8 mouse cellular contexts compared by ENCODE assay signal in genomic region chr4:134704590-134704989, GRCm38 (mm10). TPM values are rescaled to one million over a fixed set of nuclear protein-coding genes. Genes with fewer than 3 reads are reported as not detected.
DNase-seq lines count a peak whose midpoint lies in the region; ATAC-seq and TF ChIP-seq lines count a peak whose summit lies in the region.

No protein-coding gene starts in this region.

- H3K27me3 ChIP-seq in cerebellum, adult 2 months (ENCODE audit: control insufficient read depth, insufficient read depth, low read length), result no peaks in the 10 kb centered on the region
- H3K27me3 ChIP-seq in thymus, adult 2 months (ENCODE audit: control insufficient read depth, insufficient read depth, low read length), result peaks cover 14% of the 10 kb centered on the region; the same call in 1 of the 2 replicates
- H3K27me3 ChIP-seq in liver, embryonic 14.5 days (ENCODE audit: control insufficient read depth, insufficient read depth, low read length), result peaks cover 48% of the 10 kb centered on the region

- no peak for TF ChIP-seq POLR2A in cerebellum, adult 2 months (IDR thresholded peaks at IDR 0.05; ENCODE audit: borderline replicate concordance, insufficient read depth, low read length)
- no peak for TF ChIP-seq POLR2A in thymus, adult 2 months (IDR thresholded peaks at IDR 0.05; ENCODE audit: control insufficient read depth, extremely low read depth, insufficient read depth, low read length, poor library complexity)

- peaks cover 9% of the 10 kb centered on the region for H3K4me1 ChIP-seq in cerebellum, adult 2 months (ENCODE audit: control insufficient read depth, insufficient read depth, low read length)
- peaks cover 19% of the 10 kb centered on the region for H3K4me1 ChIP-seq in thymus, adult 2 months (replicated peaks; ENCODE audit: control insufficient read depth, insufficient read depth, low read length)
- peaks cover 0 to 2% of the 10 kb centered on the region in 2 experiments; a peak in 1 of 4 replicates for H3K4me1 ChIP-seq in liver, embryonic 14.5 days (replicated peaks; ENCODE audit: control insufficient read depth in 2 of 2, insufficient read depth in 2 of 2, low read length in 1 of 2)

- H3K4me3 ChIP-seq in cerebellum, adult 2 months (replicated peaks; ENCODE audit: insufficient read depth, low read depth, low read length), result peak overlapping the region; percentile 83
- H3K4me3 ChIP-seq in thymus, adult 2 months (ENCODE audit: control insufficient read depth, insufficient read depth, low read length), result peak overlapping the region; percentile 27
- H3K4me3 ChIP-seq in liver, embryonic 14.5 days (ENCODE audit: insufficient read depth in 1 of 2, low read depth in 2 of 2, low read length in 2 of 2), result peak overlapping the region; percentile 42 to 46

- no peaks in the 10 kb centered on the region for H3K9me3 ChIP-seq in liver, embryonic 14.5 days (ENCODE audit: control insufficient read depth, low read length)

- no peaks in the 10 kb centered on the region for H3K36me3 ChIP-seq in thymus, adult 2 months (ENCODE audit: control insufficient read depth, insufficient read depth, low read length)
- H3K36me3 ChIP-seq in liver, embryonic 14.5 days (replicated peaks; ENCODE audit: control insufficient read depth, insufficient read depth, low read depth), result no peaks in the 10 kb centered on the region

- peak overlapping the region; percentile 23; the same call in 1 of the 2 replicates for H3K27ac ChIP-seq in cerebellum, adult 2 months (ENCODE audit: insufficient read depth, low read length)
- no peak overlapping the region for H3K27ac ChIP-seq in thymus, adult 2 months (ENCODE audit: control insufficient read depth, insufficient read depth, low read length)
- H3K27ac ChIP-seq in liver, embryonic 14.5 days, result no peak overlapping the region

- TF ChIP-seq EP300 in liver, embryonic 14.5 days (IDR thresholded peaks at IDR 0.05; ENCODE audit: low read depth), result no peak

- ATAC-seq in liver, embryonic 14.5 days (ENCODE audit: insufficient read depth), result no peak; the same call in 1 of the 2 replicates

- no peak for DNase-seq in cerebellum, adult 2 months
- DNase-seq in cerebellum, adult 18-20 months, result no peak
- no peak for DNase-seq in thymus, adult 2 months
- no peak for DNase-seq in thymus, adult 18-20 months
- no peak for DNase-seq in liver, embryonic 14.5 days (ENCODE audit: low read depth in 3 of 3, low spot score in 3 of 3)
- DNase-seq in adrenal gland, postnatal 25 days, result no peak
- no peak for DNase-seq in yolk sac, embryonic 10.5 days (ENCODE audit: low spot score)
- no peak for DNase-seq in cerebellum, postnatal 25 days

- WGBS in cerebellum, adult 2 months, result 2% methylated on average over 21 of the region's 21 CpGs
- WGBS in thymus, adult 2 months, result 2% methylated on average over 20 of the region's 21 CpGs
- WGBS in liver, embryonic 14.5 days (ENCODE audit: insufficient replicate concordance), result 2% methylated on average over 21 of the region's 21 CpGs

- no peak overlapping the region for H3K9ac ChIP-seq in liver, embryonic 14.5 days (replicated peaks)

- H3K4me2 ChIP-seq in liver, embryonic 14.5 days (ENCODE audit: low read depth), result peak overlapping the region; percentile 81

- TF ChIP-seq CTCF in cerebellum, adult 2 months (IDR thresholded peaks at IDR 0.05; ENCODE audit: borderline replicate concordance, insufficient read depth, low read depth, low read length), result no peak
- TF ChIP-seq CTCF in thymus, adult 2 months (IDR thresholded peaks at IDR 0.05; ENCODE audit: borderline replicate concordance, control insufficient read depth, extremely low read depth, insufficient read depth, low read length, poor library complexity), result 0 out of 2 replicates have a peak, but pooled peaks have one; percentile 1
- TF ChIP-seq CTCF in liver, embryonic 14.5 days (IDR thresholded peaks at IDR 0.05; ENCODE audit: low read depth), result no peak

RNA-seq across cellular contexts. Expression of gene Man1c1, which starts 0.5 kb away (rescaled TPM):
- polyA plus RNA-seq in cerebellum, adult 2 months (2012; rRNA removed), result 30.1 and 36.3 TPM in 2 replicates
- polyA plus RNA-seq in thymus, adult 2 months (2012; rRNA removed), result 4.4 and 5.5 TPM in 2 replicates
- polyA plus RNA-seq in liver, embryonic 14.5 days (2012; rRNA removed), result 1.6 and 1.9 TPM in 2 replicates
- 1.00 and 1.2 TPM in 2 replicates for polyA plus RNA-seq in liver, embryonic 14.5 days (2014; fragmentation: Nextera tagmentation; extraction: Ambion mirVana)
- total RNA-seq in adrenal gland, postnatal 25 days (2021), result 16.7 and 22.0 TPM in 2 replicates

Comparison
In these comparisons a context has a peak if more than half of its experiments do, and no peak if none do; other contexts are left out.
1. H3K4me3 ChIP-seq: peak in every context shown above with its lines; median percentile 83 in cerebellum, adult 2 months; 44 in liver, embryonic 14.5 days; 27 in thymus, adult 2 months.